Mouse (Mus musculus) lung, postnatal 25 days (tissue): Measurements from ENCODE around the gene Krtap14.

Source experiments
- DNase-seq: peaks from one replicate; pipeline ENCODE4 v3.0.0; 2022; ENCODE audit warnings: low spot score

Krtap14 gene

GRCm38 (mm10) chr16:88826095-88826652, at the start of gene Krtap14:
Gene Krtap14 (minus strand): TSS chr16:88826145.
- DNase-seq = no peak

- no peak for DNase-seq
Observed at GRCm38 (mm10) chr16:88874169-88874568, 48.2 kb upstream of the Krtap14 start, which contains the start of gene Krtap19-2. Gene Krtap19-2 (minus strand): TSS chr16:88874269.

GRCm38 (mm10) chr16:88869311-88869710, 43.4 kb upstream of the Krtap14 start, which contains the start of gene Krtap19-1:
Gene Krtap19-1 (minus strand): TSS chr16:88869411.
- no peak for DNase-seq

GRCm38 (mm10) chr16:88864887-88865407, 39.0 kb upstream of the Krtap14 start:
- DNase-seq = no peak

GRCm38 (mm10) chr16:88851450-88851849, 25.5 kb upstream of the Krtap14 start:
- no peak for DNase-seq

GRCm38 (mm10) chr16:88848558-88848957, 22.6 kb upstream of the Krtap14 start:
- no peak for DNase-seq

GRCm38 (mm10) chr16:88847363-88847762, 21.4 kb upstream of the Krtap14 start:
- DNase-seq = no peak

- DNase-seq = no peak
Observed at GRCm38 (mm10) chr16:88826978-88827377, 1.0 kb upstream of the Krtap14 start.

GRCm38 (mm10) chr16:88823736-88824135, 2.2 kb downstream of the Krtap14 start:
- DNase-seq = peak; percentile 1

GRCm38 (mm10) chr16:88820066-88820465, 5.9 kb downstream of the Krtap14 start, which contains the start of gene Krtap15:
Gene Krtap15 (plus strand): TSS chr16:88820215.
- no peak for DNase-seq

GRCm38 (mm10) chr16:88811827-88812226, 14.1 kb downstream of the Krtap14 start, which contains the start of gene Gm20741:
Gene Gm20741 (minus strand): TSS chr16:88812220.
- no peak for DNase-seq

- no peak for DNase-seq
Observed at GRCm38 (mm10) chr16:88786786-88787185, 39.2 kb downstream of the Krtap14 start.

- DNase-seq = no peak
Observed at GRCm38 (mm10) chr16:88777596-88777995, 48.3 kb downstream of the Krtap14 start, which contains the start of gene Gm5965. Gene Gm5965 (plus strand): TSS chr16:88777896.

- no peak for DNase-seq
Observed at GRCm38 (mm10) chr16:88774106-88774505, 51.8 kb downstream of the Krtap14 start, which contains the start of gene 2310057N15Rik. Gene 2310057N15Rik (minus strand): TSS chr16:88774206.
